Mouse (Mus musculus): ENCODE data around the gene Mycbp.

GRCm38 (mm10) chr4:123948901-123949300 is 44.3 kb downstream of the Mycbp start:
- TF ChIP-seq POLR2A (IDR thresholded peaks at IDR 0.05; ENCODE audit: borderline replicate concordance, insufficient read depth, low read length) (no peak), CTCF (IDR thresholded peaks at IDR 0.05; ENCODE audit: borderline replicate concordance, insufficient read depth, low read depth, low read length) (no peak)

Data from cerebellum, adult 2 months (tissue).